Mouse (Mus musculus): ENCODE measurements around the gene Ggct. TPM values are rescaled to one million over a fixed set of nuclear protein-coding genes. Genes with fewer than 3 reads are reported as not detected.

Ggct gene
- polyA plus RNA-seq, 1 experiment, result 13.5 TPM

- Histone ChIP-seq H3K36me3 (ENCODE audit: control insufficient read depth, insufficient read depth, low read length) (no peaks in the 10 kb centered on the region), H3K27ac (ENCODE audit: insufficient read depth, low read depth, low read length) (no peak overlapping the region), H3K4me3 (ENCODE audit: insufficient read depth, low read depth, low read length) (no peak overlapping the region), H3K4me1 (ENCODE audit: control insufficient read depth, insufficient read depth, low read length) (no peaks in the 10 kb centered on the region), H3K27me3 (replicated peaks; ENCODE audit: control insufficient read depth, insufficient read depth, low read length) (no peaks in the 10 kb centered on the region)
- TF ChIP-seq POLR2A (IDR thresholded peaks at IDR 0.05; ENCODE audit: low read depth, low read length), result no peak
- TF ChIP-seq CTCF (conservative IDR thresholded peaks at IDR 0.05; ENCODE audit: insufficient read depth, insufficient read length, low read depth, low read length), result no peak
- DNase-seq, result no peak
- WGBS, result 83% methylated on average over 4 of the region's 4 CpGs
Observed at GRCm38 (mm10) chr6:55010330-55011091, 17.8 kb upstream of the Ggct start.

- H3K4me3 ChIP-seq (ENCODE audit: insufficient read depth, low read depth, low read length), result no peak overlapping the region
- DNase-seq, result no peak
- H3K36me3 ChIP-seq (ENCODE audit: control insufficient read depth, insufficient read depth, low read length), result no peaks in the 10 kb centered on the region
- no peak for TF ChIP-seq CTCF (conservative IDR thresholded peaks at IDR 0.05; ENCODE audit: insufficient read depth, insufficient read length, low read depth, low read length)
- TF ChIP-seq POLR2A (IDR thresholded peaks at IDR 0.05; ENCODE audit: low read depth, low read length), result no peak
- no peak overlapping the region for H3K27ac ChIP-seq (ENCODE audit: insufficient read depth, low read depth, low read length)
- no peaks in the 10 kb centered on the region for H3K4me1 ChIP-seq (ENCODE audit: control insufficient read depth, insufficient read depth, low read length)
- 50% methylated on average over 16 of the region's 16 CpGs for whole genome bisulfite sequencing
- no peaks in the 10 kb centered on the region for H3K27me3 ChIP-seq (replicated peaks; ENCODE audit: control insufficient read depth, insufficient read depth, low read length)
Observed at GRCm38 (mm10) chr6:55009391-55010230, 16.9 kb upstream of the Ggct start.

- WGBS, result 93% methylated on average over 8 of the region's 8 CpGs
- no peak for DNase-seq
- Histone ChIP-seq H3K27me3 (replicated peaks; ENCODE audit: control insufficient read depth, insufficient read depth, low read length) (no peaks in the 10 kb centered on the region), H3K4me1 (ENCODE audit: control insufficient read depth, insufficient read depth, low read length) (0 out of 2 replicates have a peak, but pooled peaks cover 2% of the 10 kb centered on the region), H3K36me3 (ENCODE audit: control insufficient read depth, insufficient read depth, low read length) (no peaks in the 10 kb centered on the region), H3K27ac (ENCODE audit: insufficient read depth, low read depth, low read length) (no peak overlapping the region), H3K4me3 (ENCODE audit: insufficient read depth, low read depth, low read length) (no peak overlapping the region)
- TF ChIP-seq POLR2A (IDR thresholded peaks at IDR 0.05; ENCODE audit: low read depth, low read length), result no peak
- no peak for TF ChIP-seq CTCF (conservative IDR thresholded peaks at IDR 0.05; ENCODE audit: insufficient read depth, insufficient read length, low read depth, low read length)
Observed at GRCm38 (mm10) chr6:55008401-55008800, 15.7 kb upstream of the Ggct start.

DNA sequence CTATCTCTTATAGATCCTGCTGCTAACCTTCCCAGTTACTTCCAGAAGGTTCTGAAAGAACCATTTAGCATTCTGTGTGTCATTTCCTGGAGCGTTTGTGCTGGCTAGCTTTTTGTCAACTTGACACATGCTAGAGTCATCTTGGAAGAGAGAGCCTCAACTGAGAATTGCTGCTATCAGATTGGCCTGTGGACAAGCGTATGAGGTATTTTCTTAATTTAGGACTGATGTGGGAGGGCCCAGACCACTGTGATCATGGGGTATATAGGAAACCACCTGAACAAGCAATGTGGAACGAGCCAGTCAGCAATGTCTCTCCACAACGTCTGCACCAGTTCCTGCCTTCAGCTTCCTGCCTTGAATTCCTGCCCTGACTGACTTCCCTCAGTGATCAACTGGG, 10.8 kb upstream of the Ggct start:
- no peak overlapping the region for H3K4me3 ChIP-seq (ENCODE audit: insufficient read depth, low read depth, low read length)
- no peak overlapping the region for H3K27ac ChIP-seq (ENCODE audit: insufficient read depth, low read depth, low read length)
- WGBS, result 57% methylated on average over 4 of the region's 4 CpGs
- no peaks in the 10 kb centered on the region for H3K27me3 ChIP-seq (replicated peaks; ENCODE audit: control insufficient read depth, insufficient read depth, low read length)
- H3K4me1 ChIP-seq (ENCODE audit: control insufficient read depth, insufficient read depth, low read length), result 0 out of 2 replicates have a peak, but pooled peaks cover 2% of the 10 kb centered on the region
- no peaks in the 10 kb centered on the region for H3K36me3 ChIP-seq (ENCODE audit: control insufficient read depth, insufficient read depth, low read length)
- DNase-seq, result no peak
- TF ChIP-seq POLR2A (IDR thresholded peaks at IDR 0.05; ENCODE audit: low read depth, low read length) (no peak), CTCF (conservative IDR thresholded peaks at IDR 0.05; ENCODE audit: insufficient read depth, insufficient read length, low read depth, low read length) (no peak)

DNA sequence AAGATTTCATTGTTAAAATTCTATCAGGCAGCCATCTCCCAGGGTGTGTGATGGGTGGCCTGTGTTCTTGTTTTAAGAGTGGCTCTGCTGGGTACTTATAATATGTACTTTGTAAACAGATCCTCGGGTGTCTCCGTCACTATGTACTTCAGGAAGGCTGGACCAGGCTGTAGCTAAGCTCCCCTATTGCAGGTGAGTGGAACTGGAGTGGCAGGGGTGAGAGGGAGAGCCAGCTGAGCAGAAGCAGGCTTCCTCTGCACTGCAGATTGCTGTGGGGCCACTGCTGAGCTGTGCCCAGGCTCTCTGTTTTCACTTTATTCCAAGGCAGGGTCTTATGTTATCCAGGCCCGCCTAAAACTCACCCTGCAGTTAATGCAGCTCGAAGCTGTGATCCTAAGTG, 9.7 kb upstream of the Ggct start:
- no peak overlapping the region for H3K27ac ChIP-seq (ENCODE audit: insufficient read depth, low read depth, low read length)
- no peak for DNase-seq
- TF ChIP-seq POLR2A (IDR thresholded peaks at IDR 0.05; ENCODE audit: low read depth, low read length) (no peak), CTCF (conservative IDR thresholded peaks at IDR 0.05; ENCODE audit: insufficient read depth, insufficient read length, low read depth, low read length) (no peak)
- H3K27me3 ChIP-seq (replicated peaks; ENCODE audit: control insufficient read depth, insufficient read depth, low read length), result no peaks in the 10 kb centered on the region
- 76% methylated on average over 4 of the region's 4 CpGs for WGBS
- H3K4me1 ChIP-seq (ENCODE audit: control insufficient read depth, insufficient read depth, low read length), result peaks cover 4% of the 10 kb centered on the region; the same call in 1 of the 2 replicates
- no peaks in the 10 kb centered on the region for H3K36me3 ChIP-seq (ENCODE audit: control insufficient read depth, insufficient read depth, low read length)
- no peak overlapping the region for H3K4me3 ChIP-seq (ENCODE audit: insufficient read depth, low read depth, low read length)

- Histone ChIP-seq H3K27me3 (replicated peaks; ENCODE audit: control insufficient read depth, insufficient read depth, low read length) (no peaks in the 10 kb centered on the region), H3K27ac (ENCODE audit: insufficient read depth, low read depth, low read length) (no peak overlapping the region), H3K36me3 (ENCODE audit: control insufficient read depth, insufficient read depth, low read length) (no peaks in the 10 kb centered on the region), H3K4me1 (ENCODE audit: control insufficient read depth, insufficient read depth, low read length) (peaks cover 8% of the 10 kb centered on the region; the same call in 1 of the 2 replicates), H3K4me3 (ENCODE audit: insufficient read depth, low read depth, low read length) (no peak overlapping the region)
- WGBS, result 84% methylated on average over 4 of the region's 4 CpGs
- TF ChIP-seq POLR2A (IDR thresholded peaks at IDR 0.05; ENCODE audit: low read depth, low read length) (no peak), CTCF (conservative IDR thresholded peaks at IDR 0.05; ENCODE audit: insufficient read depth, insufficient read length, low read depth, low read length) (no peak)
- no peak for DNase-seq
Observed at GRCm38 (mm10) chr6:55001320-55001719, 8.6 kb upstream of the Ggct start.

- peak; percentile 92 for DNase-seq
- Histone ChIP-seq H3K27me3 (replicated peaks; ENCODE audit: control insufficient read depth, insufficient read depth, low read length) (no peaks in the 10 kb centered on the region), H3K4me1 (ENCODE audit: control insufficient read depth, insufficient read depth, low read length) (peaks cover 7% of the 10 kb centered on the region; the same call in 1 of the 2 replicates), H3K27ac (ENCODE audit: insufficient read depth, low read depth, low read length) (peak overlapping the region; percentile 55), H3K4me3 (ENCODE audit: insufficient read depth, low read depth, low read length) (no peak overlapping the region), H3K36me3 (ENCODE audit: control insufficient read depth, insufficient read depth, low read length) (no peaks in the 10 kb centered on the region)
- WGBS, result 36% methylated on average over 6 of the region's 6 CpGs
- TF ChIP-seq POLR2A (IDR thresholded peaks at IDR 0.05; ENCODE audit: low read depth, low read length) (no peak), CTCF (conservative IDR thresholded peaks at IDR 0.05; ENCODE audit: insufficient read depth, insufficient read length, low read depth, low read length) (no peak)
Observed at GRCm38 (mm10) chr6:54997726-54998125, 5.0 kb upstream of the Ggct start.
